Mouse (Mus musculus) spleen, adult 18-20 months (tissue): Measurements from ENCODE around the gene Rnf41.

Experiments used
- DNase-seq, 2 experiments: peaks; one replicate each; pipeline ENCODE4 v3.0.0; 2022; ENCODE audit warnings: mixed read lengths in 2 of 2

Rnf41 gene

GRCm38 (mm10) chr10:128411211-128412054, at the start of gene Rnf41, which contains the start of gene Nabp2:
Gene Rnf41, plus strand, starts transcription at chr10:128411657.
Gene Nabp2, minus strand, starts transcription at chr10:128411492.
- DNase-seq = peak; percentile 96

DNA sequence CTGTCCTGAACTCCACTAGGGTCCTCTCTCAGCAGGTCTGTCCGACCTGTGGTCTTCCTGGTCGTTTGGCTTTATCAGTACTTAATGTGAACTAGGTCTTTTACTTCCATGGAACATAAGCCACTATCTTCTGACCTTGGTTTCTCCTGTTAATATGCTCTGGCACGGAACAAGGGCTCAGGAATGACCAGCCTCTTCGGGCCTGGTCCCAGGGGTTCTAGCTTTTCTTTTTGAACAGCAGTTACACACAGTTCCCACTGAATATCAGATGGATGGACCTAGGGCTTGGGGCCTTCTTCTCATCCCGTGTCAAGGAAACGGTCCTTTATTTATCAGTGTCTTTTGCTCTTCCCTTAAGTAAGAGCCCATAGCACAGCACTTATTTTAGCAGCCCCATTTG, 49.6 kb upstream of the Rnf41 start:
- DNase-seq = no peak

GRCm38 (mm10) chr10:128362568-128362967, 48.9 kb upstream of the Rnf41 start:
- no peak for DNase-seq

DNA sequence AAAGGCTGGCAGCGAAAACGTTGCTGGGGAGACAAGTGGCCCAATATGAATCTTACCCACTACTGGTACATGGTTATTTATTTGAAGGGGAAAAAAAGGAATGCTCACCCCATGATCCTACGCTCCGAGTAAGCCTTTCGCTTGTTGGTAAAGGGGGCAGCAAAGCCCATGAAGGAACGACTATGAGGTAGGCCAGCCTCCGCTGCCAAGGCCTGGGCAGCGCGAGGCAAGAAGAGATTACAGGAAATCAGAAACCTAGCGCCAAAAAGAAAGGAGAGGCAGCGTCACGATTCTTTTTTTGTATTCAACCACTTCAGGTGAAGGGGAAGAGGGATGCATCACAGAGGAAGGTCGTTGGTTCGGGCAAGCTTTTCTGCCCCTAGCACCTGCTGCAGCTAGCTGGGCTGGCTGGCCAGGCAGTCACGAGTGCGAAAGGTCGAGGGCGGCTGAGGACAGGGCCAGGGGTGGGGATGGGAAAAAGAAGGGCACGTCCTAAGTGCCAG, 43.5 kb upstream of the Rnf41 start:
- no peak for DNase-seq

- peak; percentile 85 to 88 for DNase-seq
These were observed 42.8 kb upstream of the Rnf41 start, which contains the start of gene Coq10a for GRCm38 (mm10) chr10:128368402-128369217. Gene Coq10a, minus strand, starts transcription at chr10:128368997.

DNA sequence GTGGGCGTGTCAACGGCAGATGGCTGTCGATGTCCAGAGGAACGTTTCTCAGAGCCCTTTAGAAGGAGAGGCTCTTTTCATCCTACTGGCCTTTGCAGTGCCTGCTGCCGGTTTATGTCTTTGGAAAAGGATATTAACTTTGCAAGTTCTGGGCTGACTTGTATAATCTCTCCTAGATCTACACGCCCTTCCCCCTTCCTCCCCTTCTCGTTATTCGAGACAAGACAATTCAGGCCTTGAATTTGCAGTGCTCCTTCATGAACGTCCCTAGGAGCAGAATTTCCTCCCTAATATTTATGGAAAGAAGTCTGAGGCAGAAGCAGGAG, 42.3 kb upstream of the Rnf41 start:
- no peak for DNase-seq

- DNase-seq = no peak
These were observed 41.9 kb upstream of the Rnf41 start for GRCm38 (mm10) chr10:128369599-128369998.

- no peak for DNase-seq
These were observed 41.4 kb upstream of the Rnf41 start for GRCm38 (mm10) chr10:128370021-128370420.

DNA sequence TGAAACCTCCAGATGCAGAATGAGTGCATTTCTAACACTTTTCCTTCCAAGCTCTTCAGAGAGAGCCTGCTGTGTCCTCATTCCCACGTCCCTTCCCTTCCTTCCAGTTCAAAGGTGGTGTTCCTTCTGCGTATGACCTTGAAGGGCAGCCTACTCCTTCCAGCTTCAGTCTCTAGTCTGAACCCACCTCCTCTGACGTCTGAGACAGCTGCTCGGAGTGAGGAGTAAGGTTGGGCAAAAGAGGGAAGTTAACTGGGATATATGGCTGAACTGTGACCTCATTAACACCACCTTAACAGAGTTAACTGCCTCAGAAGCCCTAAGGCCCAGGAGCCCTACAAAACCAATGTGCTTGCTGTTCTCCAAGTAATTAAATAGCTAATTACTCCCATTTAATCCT, 40.9 kb upstream of the Rnf41 start:
- DNase-seq = no peak

DNA sequence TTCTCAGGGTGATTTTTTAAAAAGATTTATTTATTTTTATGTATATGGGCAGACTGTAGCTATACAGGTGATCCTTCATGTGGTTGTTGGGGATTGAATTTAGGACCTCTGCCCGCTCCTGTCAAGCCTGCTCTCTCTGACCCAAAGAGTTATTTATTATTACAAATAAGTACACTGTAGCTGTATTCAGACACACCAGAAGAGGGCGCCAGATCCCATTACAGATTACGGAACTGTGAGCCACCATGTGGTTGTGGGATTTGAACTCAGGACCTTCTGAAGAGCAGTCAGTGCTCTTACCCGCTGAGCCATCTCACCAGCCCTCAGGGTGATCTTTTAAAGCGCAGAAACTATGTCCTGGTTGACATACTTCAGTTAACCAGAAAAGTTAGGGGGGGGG, 39.3 kb upstream of the Rnf41 start:
- no peak for DNase-seq

- DNase-seq = no peak
These were observed 38.3 kb upstream of the Rnf41 start for GRCm38 (mm10) chr10:128372989-128373748.

- no peak for DNase-seq
These were observed 37.1 kb upstream of the Rnf41 start for GRCm38 (mm10) chr10:128374393-128374792.

DNA sequence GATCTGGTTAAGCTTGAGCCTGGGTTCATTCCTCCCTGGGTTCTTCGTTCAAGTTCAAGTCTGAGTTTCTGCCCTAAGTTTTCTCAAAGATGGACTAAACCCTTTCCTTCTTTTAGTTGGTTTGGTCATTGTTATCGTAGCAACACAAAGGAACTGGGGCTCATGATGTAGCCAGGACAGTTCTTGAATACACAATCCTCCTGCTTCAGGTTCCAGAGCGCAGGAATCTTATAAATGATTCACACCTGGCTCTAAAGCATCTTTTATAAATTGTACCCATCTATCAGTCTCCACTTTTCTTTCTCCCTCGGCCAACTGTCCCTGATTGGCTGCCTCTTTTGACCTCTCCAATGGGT, 35.4 kb upstream of the Rnf41 start:
- DNase-seq = no peak

- DNase-seq = peak; percentile 78 to 92
These were observed 34.8 kb upstream of the Rnf41 start, which contains the start of gene Ankrd52 for GRCm38 (mm10) chr10:128376455-128377211. Gene Ankrd52, plus strand, starts transcription at chr10:128377115.

DNA sequence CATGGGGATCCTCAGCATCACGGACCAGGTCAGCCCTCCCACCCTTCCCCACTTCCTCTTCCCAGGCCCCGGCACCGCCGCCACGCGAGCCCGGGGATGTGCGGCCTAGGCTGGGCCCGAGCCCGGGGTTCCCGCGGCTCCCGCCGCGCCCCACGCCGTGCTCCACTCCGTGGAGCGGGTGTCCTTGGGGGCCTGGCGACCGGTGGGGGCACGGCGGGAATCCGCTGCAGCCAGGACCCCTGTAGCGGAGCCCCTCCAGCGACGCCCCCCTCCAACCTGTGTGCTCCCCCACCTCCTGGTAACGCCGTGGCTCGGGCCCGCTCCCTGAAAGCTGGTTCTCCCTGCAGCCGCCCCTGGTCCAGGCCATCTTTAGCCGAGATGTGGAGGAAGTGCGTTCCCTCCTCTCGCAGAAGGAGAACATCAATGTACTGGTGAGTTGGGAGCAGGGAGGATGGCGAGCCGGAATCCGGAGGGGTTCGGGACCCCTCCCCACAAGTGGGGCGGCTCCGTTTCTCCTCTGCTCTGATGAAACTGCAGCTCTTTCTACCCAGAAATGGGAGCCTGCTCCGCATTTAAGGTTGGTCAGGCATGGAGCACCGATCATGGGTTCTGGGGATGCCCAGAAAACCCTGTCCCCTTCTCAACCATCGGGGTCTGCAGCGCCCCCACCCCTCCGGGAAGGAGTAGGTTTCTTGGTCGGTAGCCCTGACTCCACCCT, 34.1 kb upstream of the Rnf41 start:
- DNase-seq = no peak

- DNase-seq = no peak
These were observed 33.5 kb upstream of the Rnf41 start for GRCm38 (mm10) chr10:128377940-128378448.

DNA sequence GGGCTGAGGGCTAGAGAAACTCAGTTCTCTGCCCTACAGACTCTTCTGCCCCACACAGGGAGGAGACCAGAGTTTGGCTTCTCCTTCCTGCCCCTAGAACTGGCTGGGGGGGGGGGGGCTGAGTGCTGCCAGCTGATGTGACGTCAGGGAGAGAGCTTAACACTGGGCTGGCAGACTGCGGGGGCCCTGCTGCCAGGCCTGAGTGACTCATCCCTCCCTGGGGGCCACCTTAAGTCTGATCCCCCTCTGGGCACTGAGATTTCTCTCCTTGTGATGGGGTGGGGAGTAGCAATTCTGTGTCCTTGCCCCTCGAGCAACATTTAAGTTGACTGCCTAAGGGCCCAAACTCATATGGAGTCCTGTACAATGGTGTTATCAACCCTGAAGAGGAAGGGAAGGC, 33.0 kb upstream of the Rnf41 start:
- DNase-seq = no peak

- no peak for DNase-seq
These were observed 32.2 kb upstream of the Rnf41 start for GRCm38 (mm10) chr10:128379260-128379659.

DNA sequence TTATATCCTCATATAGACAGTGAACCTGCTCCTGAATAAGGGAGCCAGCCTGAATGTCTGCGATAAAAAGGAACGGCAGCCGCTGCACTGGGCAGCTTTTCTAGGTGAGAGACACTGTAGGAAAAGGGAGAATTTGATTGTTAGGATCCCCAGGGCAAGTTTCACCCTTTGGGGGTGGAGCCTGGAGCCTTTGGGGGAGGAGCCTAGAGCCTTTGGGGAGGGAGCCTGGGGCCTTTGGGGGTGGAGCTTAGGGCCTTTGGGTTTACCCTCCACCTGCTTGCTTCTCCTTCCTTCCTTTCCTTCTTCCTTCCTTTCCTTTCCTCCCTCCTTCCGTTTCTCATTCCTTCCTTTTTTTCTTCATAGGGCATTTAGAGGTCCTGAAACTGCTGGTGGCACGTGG, 30.9 kb upstream of the Rnf41 start:
- no peak for DNase-seq

GRCm38 (mm10) chr10:128382482-128382881, 29.0 kb upstream of the Rnf41 start:
- DNase-seq = no peak

DNA sequence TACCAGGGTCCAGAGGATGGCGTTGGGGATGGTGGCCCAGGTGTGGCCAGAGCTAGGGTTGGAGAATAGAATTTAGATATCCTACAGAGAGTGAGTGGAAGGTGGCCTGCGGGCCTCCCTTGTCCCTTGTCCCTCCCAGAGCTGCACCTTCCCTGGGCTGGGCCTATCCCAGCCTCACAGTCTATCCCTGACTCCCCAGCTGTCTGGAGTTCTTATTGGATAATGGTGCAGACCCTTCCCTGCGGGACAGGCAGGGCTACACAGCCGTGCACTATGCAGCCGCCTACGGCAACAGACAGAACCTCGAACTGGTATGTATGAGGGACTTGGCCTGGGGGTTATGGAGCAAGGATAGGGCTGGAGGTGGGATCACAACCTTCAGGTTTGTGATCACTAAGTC, 25.6 kb upstream of the Rnf41 start:
- no peak for DNase-seq
